Mouse (Mus musculus) E14TG2a.4 (cell line): ENCODE data around the gene Bst1.

Source experiments
- CTCF ChIP-seq: conservative IDR thresholded peaks from 2 replicates; pipeline ENCODE4 v1.5.1; 2014; ENCODE audit warnings: low read length
- NANOG ChIP-seq: IDR thresholded peaks from 2 replicates; pipeline ENCODE4 v1.6.1; 2014; ENCODE audit warnings: borderline replicate concordance, low read length, mixed read lengths

GRCm38 (mm10) chr5:43859663-43860062 lies 41.0 kb downstream of the Bst1 start:
- TF ChIP-seq CTCF = no peak
- no peak for TF ChIP-seq NANOG
